Mouse (Mus musculus) hindbrain, embryonic 13.5 days (tissue): Measurements from ENCODE around the gene Palm3. TPM values are rescaled to one million over a fixed set of nuclear protein-coding genes. Genes with fewer than 3 reads are reported as not detected.

Source experiments
- ATAC-seq: fragments of 200-750 bp; cut with Nextera tagmentation; 2 replicates; pipeline ENCODE4 v1.8.0; 2017; ENCODE audit warnings: moderate TSS enrichment; ENCODE audit not compliant: low FRiP score
- H3K27ac ChIP-seq: fragments of 300-500 bp; sonication (generic); 2 replicates; pipeline ENCODE4 v1.5.1; 2015; ENCODE audit warnings: inconsistent platforms, mild to moderate bottlenecking, moderate library complexity
- H3K27me3 ChIP-seq: fragments of 300-500 bp; sonication (generic); 2 replicates; pipeline ENCODE4 v1.6.1; 2015; ENCODE audit warnings: mild to moderate bottlenecking, inconsistent platforms
- H3K36me3 ChIP-seq: fragments of 300-500 bp; sonication (generic); 2 replicates; pipeline ENCODE4 v1.6.1; 2015; ENCODE audit warnings: mild to moderate bottlenecking, inconsistent platforms
- H3K4me1 ChIP-seq: fragments of 300-500 bp; sonication (generic); replicated peaks from 2 replicates; pipeline ENCODE4 v1.6.1; 2015; ENCODE audit warnings: inconsistent platforms
- H3K4me2 ChIP-seq: fragments of 300-500 bp; sonication (generic); 2 replicates; pipeline ENCODE4 v1.6.1; 2015; ENCODE audit warnings: inconsistent platforms, mild to moderate bottlenecking, moderate library complexity
- H3K4me3 ChIP-seq: fragments of 300-500 bp; sonication (generic); 2 replicates; pipeline ENCODE4 v1.5.1; 2015; ENCODE audit warnings: mild to moderate bottlenecking, inconsistent platforms
- H3K9ac ChIP-seq: fragments of 300-500 bp; sonication (generic); 2 replicates; pipeline ENCODE4 v1.6.1; 2015; ENCODE audit warnings: mild to moderate bottlenecking, inconsistent platforms
- H3K9me3 ChIP-seq: fragments of 300-500 bp; sonication (generic); 2 replicates; pipeline ENCODE4 v1.6.1; 2016; ENCODE audit warnings: inconsistent platforms
- WGBS: fragments of 180-500 bp; shearing (Covaris S2); methylation state at CpG from one replicate; pipeline ENCODE4 v1.1.7; 2015; 5-methylcytosine and 5-hydroxymethylcytosine counted together
- polyA plus RNA-seq: library from polyadenylated mRNA; unstranded; fragments of >200 nt; fragmentation: Nextera tagmentation; extraction: Ambion mirVana; gene quantifications from 2 replicates; pipeline ENCODE4 v1.2.1, GENCODE M21; 2015

The Palm3 gene
- polyA plus RNA-seq, 1 experiment from 2014 or later = 6.8 TPM

DNA sequence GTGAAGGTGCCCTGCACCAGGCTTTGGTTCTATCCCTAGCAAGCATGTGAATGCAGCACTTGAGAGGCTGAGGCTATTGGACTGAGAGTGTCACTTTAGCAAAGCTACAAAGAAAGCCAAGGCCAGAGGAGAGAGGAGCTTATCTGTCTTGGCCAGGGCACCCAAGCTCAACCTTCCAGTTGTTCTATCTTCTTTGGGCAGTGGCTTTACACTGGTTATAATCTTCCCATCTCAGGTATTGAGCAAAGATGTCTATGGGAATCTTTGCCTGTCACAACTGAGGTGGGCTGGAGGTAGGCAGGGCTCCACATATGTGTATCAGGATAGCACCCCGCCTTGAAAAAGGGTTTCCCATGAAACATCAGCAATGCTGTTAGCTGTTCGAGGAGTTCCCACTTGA, 39.0 kb downstream of the Palm3 start:
- no peak for ATAC-seq
- Histone ChIP-seq H3K4me2 (no peak overlapping the region), H3K27me3 (no peaks in the 10 kb centered on the region), H3K9me3 (no peaks in the 10 kb centered on the region; the same call in 1 of the 2 replicates), H3K9ac (no peak overlapping the region), H3K36me3 (no peaks in the 10 kb centered on the region), H3K27ac (no peak overlapping the region), H3K4me3 (no peak overlapping the region), H3K4me1 (no peaks in the 10 kb centered on the region)
- WGBS = 88% methylated on average over 2 of the region's 2 CpGs

DNA sequence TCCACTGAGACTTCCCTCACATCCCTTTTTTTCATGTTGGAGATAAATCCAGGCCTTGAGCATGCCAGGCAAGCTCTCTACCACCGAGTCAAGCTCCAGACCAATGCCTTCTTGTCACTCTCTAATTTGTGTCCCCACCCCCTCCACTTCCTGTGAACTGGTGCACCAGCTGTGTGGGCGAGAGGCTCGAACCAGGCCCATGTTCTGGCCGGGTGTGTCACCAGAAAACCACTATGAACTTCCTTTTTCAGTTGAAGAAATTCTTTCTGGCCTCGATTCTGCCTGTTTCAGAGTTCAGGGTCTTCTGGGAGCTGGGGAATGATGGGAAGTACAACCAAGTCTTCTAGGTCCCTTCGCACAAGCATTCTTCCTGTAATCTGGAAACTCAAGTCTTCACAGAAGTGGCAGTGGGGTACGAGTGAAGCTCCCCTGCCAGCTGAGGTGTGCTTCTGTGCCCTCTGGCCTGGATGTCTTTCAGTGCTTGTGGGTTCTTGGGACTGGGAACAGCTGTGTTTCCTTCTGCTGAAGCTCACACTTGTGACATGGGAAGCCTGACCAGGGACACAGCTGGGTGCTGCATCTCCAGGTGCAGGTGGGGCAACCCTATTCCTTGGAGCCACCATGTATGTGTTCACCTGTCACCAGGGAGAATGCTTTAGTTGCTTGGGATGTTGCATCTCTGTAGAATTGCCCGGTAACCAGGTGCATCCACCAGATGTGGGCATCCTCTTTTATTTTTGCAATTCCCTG, 42.8 kb downstream of the Palm3 start:
- WGBS = 76% methylated on average over 8 of the region's 8 CpGs
- no peak overlapping the region for H3K27ac ChIP-seq
- H3K4me1 ChIP-seq = peaks cover 20% of the 10 kb centered on the region
- H3K4me3 ChIP-seq = no peak overlapping the region
- H3K9me3 ChIP-seq = no peaks in the 10 kb centered on the region
- no peaks in the 10 kb centered on the region for H3K27me3 ChIP-seq
- no peak overlapping the region for H3K4me2 ChIP-seq
- H3K36me3 ChIP-seq = no peaks in the 10 kb centered on the region
- H3K9ac ChIP-seq = no peak overlapping the region
- no peak for ATAC-seq

DNA sequence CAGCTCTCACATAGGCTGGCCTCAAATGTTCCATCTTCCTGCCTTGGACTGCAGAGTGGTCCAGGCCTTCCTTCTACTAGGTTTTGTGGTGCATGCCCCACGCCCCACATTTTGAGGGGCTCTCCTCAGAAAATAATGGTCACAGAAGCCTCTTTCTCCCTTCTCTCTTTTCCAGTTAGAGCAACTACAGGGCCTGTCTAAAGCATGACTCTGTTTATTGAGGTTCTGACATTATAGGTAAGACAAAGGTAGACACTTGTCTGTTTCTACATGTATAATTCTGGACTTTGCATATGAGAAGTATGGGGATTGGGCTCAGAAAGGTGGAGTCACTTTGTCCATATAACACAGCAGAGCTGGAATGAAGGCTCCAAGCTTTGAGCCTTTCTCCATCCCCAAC, 43.8 kb downstream of the Palm3 start, which contains the start of gene Gm10643:
Gm10643 (minus strand) TSS at position 101 of the 400 bp plus-strand sequence.
- peak within 1 kb of the TSS; percentile 80 for H3K4me2 ChIP-seq
- peak within 1 kb of the TSS; percentile 88 for H3K27ac ChIP-seq
- peak within 1 kb of the TSS; percentile 76 for H3K9ac ChIP-seq
- ATAC-seq = no peak
- H3K4me1 ChIP-seq = peaks cover 30% of the 10 kb centered on the region
- 96% methylated on average over 1 of the region's 1 CpGs for WGBS
- H3K9me3 ChIP-seq = no peaks in the 10 kb centered on the region
- no peaks in the 10 kb centered on the region for H3K27me3 ChIP-seq
- H3K36me3 ChIP-seq = no peaks in the 10 kb centered on the region
- peak within 1 kb of the TSS; percentile 88 for H3K4me3 ChIP-seq

DNA sequence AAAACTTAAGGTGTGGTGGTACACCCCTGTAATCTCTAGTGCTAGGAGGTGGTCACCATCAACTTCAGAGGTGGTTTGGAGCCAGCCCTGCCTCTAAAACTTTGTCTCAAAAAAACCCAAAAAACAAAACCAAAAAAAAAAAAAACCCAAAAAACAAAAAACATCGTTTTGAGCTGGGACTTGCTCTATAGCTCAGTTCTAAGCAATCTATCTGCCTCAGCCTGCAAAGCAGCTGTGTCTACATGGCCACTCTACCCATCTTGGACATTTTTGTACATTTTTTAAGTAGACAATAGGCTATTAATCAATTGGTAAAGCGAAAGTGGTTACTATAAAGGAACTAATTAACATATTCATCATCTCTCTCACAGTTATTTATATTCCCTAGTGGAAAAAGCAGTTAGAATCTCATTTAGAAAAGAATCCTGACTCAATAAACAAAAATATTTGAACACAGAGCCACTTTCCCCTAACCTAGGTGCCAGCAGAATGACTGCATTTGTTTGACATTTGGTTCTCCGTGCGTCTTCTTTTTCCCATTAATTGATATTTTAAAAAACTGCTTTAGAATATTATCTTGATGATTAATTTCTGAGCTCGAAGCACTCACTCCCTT, 44.3 kb downstream of the Palm3 start:
- H3K4me1 ChIP-seq = peaks cover 35% of the 10 kb centered on the region
- peak overlapping the region; percentile 76 for H3K9ac ChIP-seq
- peak overlapping the region; percentile 88 for H3K4me3 ChIP-seq
- no peaks in the 10 kb centered on the region for H3K27me3 ChIP-seq
- H3K4me2 ChIP-seq = peak overlapping the region; percentile 80
- 23% methylated on average over 5 of the region's 5 CpGs for WGBS
- H3K36me3 ChIP-seq = no peaks in the 10 kb centered on the region
- peak overlapping the region; percentile 88 for H3K27ac ChIP-seq
- H3K9me3 ChIP-seq = no peaks in the 10 kb centered on the region
- ATAC-seq = no peak

DNA sequence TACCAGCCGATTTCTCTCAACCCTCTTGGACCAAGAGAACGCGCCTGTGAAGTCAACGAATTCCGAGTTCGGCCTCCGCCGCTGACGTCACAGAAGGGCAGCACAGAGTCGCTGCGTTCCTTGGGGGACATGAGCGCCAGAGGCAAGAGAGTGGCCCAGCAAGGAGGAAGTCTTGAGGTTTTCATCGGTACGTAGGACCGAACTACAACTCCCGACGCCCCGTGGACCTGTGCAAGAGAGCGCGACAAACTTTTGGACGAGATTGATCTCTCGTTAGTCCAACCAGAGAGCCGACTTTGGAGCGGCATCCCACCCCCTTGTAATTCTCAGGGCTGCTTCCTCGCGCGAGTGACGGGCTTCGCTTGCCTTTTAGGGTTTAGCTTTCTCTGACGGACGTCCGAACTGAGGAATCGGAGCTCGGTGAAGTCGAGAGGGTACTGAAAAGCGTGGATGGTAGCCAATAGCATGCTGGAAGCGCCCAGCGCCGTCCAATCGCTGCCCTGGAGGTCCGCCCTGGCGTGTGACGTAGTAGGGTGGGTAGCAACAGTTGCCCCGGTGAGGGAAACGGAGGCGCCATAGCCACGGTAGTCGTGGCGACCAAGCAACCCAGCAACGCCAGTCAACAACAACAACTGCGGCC, 45.1 kb downstream of the Palm3 start, which contains the start of gene Rfx1:
Rfx1 (plus strand) TSS at position 544 of the 640 bp plus-strand sequence.
- Histone ChIP-seq H3K9ac (peak within 1 kb of the TSS; percentile 85), H3K27ac (peak within 1 kb of the TSS; percentile 97), H3K36me3 (no peaks in the 10 kb centered on the region), H3K9me3 (no peaks in the 10 kb centered on the region), H3K4me2 (peak within 1 kb of the TSS; percentile 80), H3K4me3 (peak within 1 kb of the TSS; percentile 88), H3K4me1 (peaks cover 41% of the 10 kb centered on the region), H3K27me3 (no peaks in the 10 kb centered on the region)
- ATAC-seq = peak; percentile 98
- under 1% methylated on average over 51 of the region's 51 CpGs for WGBS

DNA sequence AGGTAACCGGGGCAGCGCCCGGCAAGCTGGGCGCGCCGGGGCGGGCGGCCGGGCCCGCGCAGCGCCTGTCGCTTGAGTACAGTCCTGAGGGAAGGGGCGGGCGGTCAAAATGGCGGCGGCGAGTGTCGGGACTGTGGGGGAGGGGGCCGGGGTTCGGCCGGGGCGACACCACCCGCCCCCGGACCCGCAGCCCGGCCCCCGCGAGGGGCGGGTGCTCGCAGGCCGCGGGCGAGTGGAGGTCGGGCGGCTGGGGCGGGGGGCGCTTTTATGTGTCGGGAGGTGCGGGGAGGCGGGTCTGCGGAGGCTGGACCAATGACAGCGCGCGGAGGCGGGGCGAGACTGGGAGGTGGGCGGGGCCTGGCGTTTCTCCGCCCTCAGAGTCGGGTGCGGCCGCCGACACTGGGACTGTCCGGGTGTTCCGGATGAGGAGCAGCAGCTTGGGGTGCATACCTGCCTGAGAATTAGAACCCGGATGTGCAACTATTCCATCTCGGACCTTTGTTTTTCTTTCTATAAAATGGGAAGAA, 45.8 kb downstream of the Palm3 start:
- Histone ChIP-seq H3K4me3 (peak overlapping the region; percentile 88), H3K9ac (peak overlapping the region; percentile 85), H3K4me2 (peak overlapping the region; percentile 54), H3K9me3 (no peaks in the 10 kb centered on the region), H3K36me3 (no peaks in the 10 kb centered on the region), H3K27ac (peak overlapping the region; percentile 97), H3K27me3 (no peaks in the 10 kb centered on the region), H3K4me1 (peaks cover 48% of the 10 kb centered on the region)
- ATAC-seq = peak; percentile 74
- WGBS = under 1% methylated on average over 46 of the region's 58 CpGs

DNA sequence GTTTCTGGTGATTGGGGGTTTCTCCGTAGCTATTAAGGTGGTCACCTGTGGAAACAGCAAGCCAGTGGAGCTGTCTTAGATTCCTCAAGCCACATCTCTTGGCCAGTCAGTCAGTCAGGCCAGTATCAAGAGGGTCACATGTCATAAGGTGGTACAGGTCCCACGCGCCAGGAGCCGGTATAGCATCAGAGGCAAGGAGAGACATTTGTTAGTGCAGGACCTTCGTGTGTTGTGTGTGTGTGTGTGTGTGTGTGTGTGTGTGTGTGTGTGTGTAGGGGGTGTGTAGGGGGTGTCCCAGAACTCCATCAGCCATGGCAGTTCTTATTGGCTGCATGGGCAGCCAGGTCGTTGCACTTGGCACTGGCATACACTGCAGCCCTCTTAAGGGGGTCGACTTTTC, 46.6 kb downstream of the Palm3 start:
- Histone ChIP-seq H3K27ac (no peak overlapping the region), H3K36me3 (no peaks in the 10 kb centered on the region), H3K27me3 (no peaks in the 10 kb centered on the region), H3K4me2 (peak overlapping the region; percentile 54), H3K4me3 (peak overlapping the region; percentile 88), H3K9ac (peak overlapping the region; percentile 85), H3K9me3 (no peaks in the 10 kb centered on the region), H3K4me1 (peaks cover 56% of the 10 kb centered on the region)
- ATAC-seq = no peak
- 90% methylated on average over 7 of the region's 7 CpGs for WGBS

DNA sequence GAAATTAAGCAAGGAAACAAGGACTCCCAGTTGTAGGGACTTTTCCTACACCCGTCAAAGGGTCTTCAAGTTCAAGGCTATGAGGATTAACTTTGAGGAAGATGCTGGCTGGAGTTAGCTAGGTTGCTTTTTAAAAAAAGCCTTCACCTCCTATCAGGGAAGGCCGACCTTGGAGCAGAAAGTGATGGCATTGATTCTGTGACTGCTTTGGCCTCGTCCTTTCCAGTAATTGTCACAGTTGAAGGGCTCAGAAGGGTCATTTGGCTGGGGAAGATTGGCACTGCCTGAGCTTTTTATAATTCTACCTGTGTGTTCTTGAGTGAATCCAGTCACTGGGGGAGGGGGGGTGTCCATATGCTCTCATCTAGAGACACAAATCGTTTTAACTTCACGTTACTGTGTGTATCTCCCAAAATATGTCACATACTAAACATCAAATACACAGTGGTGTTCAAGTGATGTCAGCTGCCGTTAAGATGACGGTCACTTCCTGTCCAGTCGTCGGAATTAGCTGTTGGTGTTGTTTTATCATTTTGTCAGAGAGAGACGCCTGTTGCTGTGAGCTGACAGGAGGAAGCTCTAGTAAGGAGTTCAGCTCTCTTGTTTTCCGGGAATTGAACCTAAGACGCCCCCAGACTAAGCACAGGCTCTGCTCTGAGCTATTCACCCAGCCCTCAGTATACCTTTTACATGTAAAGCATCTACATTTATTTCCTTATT, 47.2 kb downstream of the Palm3 start:
- Histone ChIP-seq H3K9ac (0 out of 2 replicates have a peak overlapping the region, but pooled peaks have one; percentile 85), H3K27me3 (no peaks in the 10 kb centered on the region), H3K4me2 (peak overlapping the region; percentile 54), H3K4me3 (no peak overlapping the region), H3K36me3 (no peaks in the 10 kb centered on the region), H3K4me1 (peaks cover 62% of the 10 kb centered on the region), H3K27ac (no peak overlapping the region), H3K9me3 (no peaks in the 10 kb centered on the region)
- 81% methylated on average over 12 of the region's 12 CpGs for WGBS
- ATAC-seq = no peak

DNA sequence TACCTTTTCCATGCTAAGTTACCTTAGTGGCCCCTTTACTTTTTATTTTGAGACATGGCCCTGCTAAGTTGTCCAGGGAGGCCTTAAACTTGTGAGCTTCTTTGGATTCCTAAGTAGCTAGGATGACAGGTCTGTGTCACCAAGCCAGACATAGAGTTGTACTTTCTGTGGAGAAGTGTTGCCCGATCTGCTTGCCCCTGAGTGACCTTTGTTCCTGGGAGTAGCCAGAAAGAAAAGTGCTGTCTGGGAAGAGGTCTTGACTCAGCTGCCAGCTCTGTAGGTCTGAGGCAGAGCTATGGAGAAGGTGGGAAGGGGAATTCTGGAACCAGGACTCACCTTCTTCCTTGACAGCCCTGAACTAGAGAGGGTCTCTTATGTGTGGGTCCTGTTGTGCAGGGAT, 47.9 kb downstream of the Palm3 start:
- peaks cover 69% of the 10 kb centered on the region for H3K4me1 ChIP-seq
- no peak overlapping the region for H3K4me2 ChIP-seq
- H3K27ac ChIP-seq = peak overlapping the region; percentile 27; the same call in 1 of the 2 replicates
- ATAC-seq = no peak
- peak overlapping the region; percentile 14; the same call in 1 of the 2 replicates for H3K9ac ChIP-seq
- 50% methylated on average over 1 of the region's 1 CpGs for WGBS
- no peak overlapping the region for H3K4me3 ChIP-seq
- H3K9me3 ChIP-seq = no peaks in the 10 kb centered on the region
- H3K36me3 ChIP-seq = peaks cover 2% of the 10 kb centered on the region; the same call in 1 of the 2 replicates
- H3K27me3 ChIP-seq = no peaks in the 10 kb centered on the region

DNA sequence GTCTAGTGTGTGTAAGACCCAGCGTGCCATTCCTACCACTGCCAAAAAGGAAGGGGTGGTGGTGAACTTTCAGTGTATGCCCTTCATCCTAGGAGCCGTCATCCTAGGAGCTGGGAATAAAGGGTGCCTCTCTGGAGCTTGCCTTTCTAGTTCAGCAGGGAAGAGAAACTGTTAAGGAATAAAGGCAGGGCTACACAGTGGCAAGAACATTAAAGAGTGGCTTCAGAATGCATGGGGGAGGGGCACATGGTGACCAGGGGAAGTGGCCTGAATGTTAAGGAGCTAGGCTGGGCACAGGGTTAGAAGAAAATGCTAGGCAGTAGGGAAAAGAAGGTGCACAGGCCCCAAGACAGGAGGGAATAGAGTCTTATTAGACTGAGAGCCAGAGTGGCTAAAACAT, 48.5 kb downstream of the Palm3 start:
- 58% methylated on average over 2 of the region's 2 CpGs for WGBS
- Histone ChIP-seq H3K27me3 (no peaks in the 10 kb centered on the region), H3K27ac (peak overlapping the region; percentile 27), H3K4me3 (no peak overlapping the region), H3K36me3 (peaks cover 7% of the 10 kb centered on the region; the same call in 1 of the 2 replicates), H3K4me1 (peaks cover 73% of the 10 kb centered on the region), H3K9me3 (no peaks in the 10 kb centered on the region), H3K4me2 (no peak overlapping the region), H3K9ac (peak overlapping the region; percentile 14; the same call in 1 of the 2 replicates)
- ATAC-seq = no peak

DNA sequence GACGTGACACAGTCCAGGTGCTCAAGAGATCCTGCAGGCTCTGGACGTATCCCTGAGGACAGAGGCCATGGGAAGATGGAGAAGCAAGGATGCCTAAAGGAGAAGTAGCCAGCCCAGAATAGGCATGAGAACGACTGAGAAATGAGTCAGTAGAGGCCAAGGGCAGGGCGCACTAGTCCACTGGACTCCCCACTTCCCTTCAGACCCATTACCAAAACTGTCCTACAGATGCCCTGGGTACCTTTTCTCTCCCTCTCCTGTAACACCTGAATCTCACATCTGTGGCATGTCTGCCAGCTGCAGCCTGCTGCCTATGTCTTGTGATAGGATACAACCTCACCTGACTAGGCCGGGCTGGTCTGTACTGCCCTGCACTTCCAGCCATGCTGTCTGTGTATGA, 49.0 kb downstream of the Palm3 start:
- H3K27ac ChIP-seq = 0 out of 2 replicates have a peak overlapping the region, but pooled peaks have one; percentile 27
- no peak for ATAC-seq

More for the DNA sequence above, 49.0 kb downstream of the Palm3 start:
- peaks cover 73% of the 10 kb centered on the region for H3K4me1 ChIP-seq
- no peak overlapping the region for H3K4me2 ChIP-seq
- no peak overlapping the region for H3K9ac ChIP-seq
- H3K9me3 ChIP-seq = no peaks in the 10 kb centered on the region
- no peaks in the 10 kb centered on the region for H3K27me3 ChIP-seq
- no peak overlapping the region for H3K4me3 ChIP-seq
- WGBS = 87% methylated on average over 5 of the region's 5 CpGs
- peaks cover 12% of the 10 kb centered on the region for H3K36me3 ChIP-seq
